Mouse (Mus musculus) kidney, embryonic 15.5 days (tissue): ENCODE data around the gene Sacs. TPM values are rescaled to one million over a fixed set of nuclear protein-coding genes. Genes with fewer than 3 reads are reported as not detected.

Experiments
- ATAC-seq: fragments of 200-750 bp; cut with Nextera tagmentation; replicated peaks from 2 replicates; pipeline ENCODE4 v1.8.0; 2017; ENCODE audit warnings: moderate TSS enrichment; ENCODE audit not compliant: low FRiP score
- H3K27ac ChIP-seq: fragments of 300-500 bp; sonication (generic); 2 replicates; pipeline ENCODE4 v1.5.1; 2015; ENCODE audit warnings: mild to moderate bottlenecking, inconsistent platforms
- H3K27me3 ChIP-seq: fragments of 300-500 bp; sonication (generic); 2 replicates; pipeline ENCODE4 v1.6.1; 2015; ENCODE audit warnings: inconsistent platforms
- H3K36me3 ChIP-seq: fragments of 300-500 bp; sonication (generic); 2 replicates; pipeline ENCODE4 v1.6.1; 2015; ENCODE audit warnings: inconsistent platforms
- H3K4me1 ChIP-seq: fragments of 300-500 bp; sonication (generic); 2 replicates; pipeline ENCODE4 v1.6.1; 2015; ENCODE audit warnings: inconsistent platforms
- H3K4me2 ChIP-seq: fragments of 300-500 bp; sonication (generic); 2 replicates; pipeline ENCODE4 v1.6.1; 2015; ENCODE audit warnings: moderate library complexity, mild to moderate bottlenecking, inconsistent platforms
- H3K4me3 ChIP-seq: fragments of 300-500 bp; sonication (generic); replicated peaks from 2 replicates; pipeline ENCODE4 v1.5.1; 2015; ENCODE audit warnings: mild to moderate bottlenecking, inconsistent platforms
- H3K9ac ChIP-seq: fragments of 300-500 bp; sonication (generic); 2 replicates; pipeline ENCODE4 v1.6.1; 2015; ENCODE audit warnings: mild to moderate bottlenecking, inconsistent platforms
- H3K9me3 ChIP-seq: fragments of 300-500 bp; sonication (generic); replicated peaks from 2 replicates; pipeline ENCODE4 v1.6.1; 2016; ENCODE audit warnings: inconsistent platforms
- WGBS: fragments of 180-500 bp; shearing (Covaris S2); methylation state at CpG from one replicate; pipeline ENCODE4 v1.1.7; 2015; ENCODE audit warnings: mixed read lengths; 5-methylcytosine and 5-hydroxymethylcytosine counted together
- polyA plus RNA-seq: library from polyadenylated mRNA; unstranded; fragments of >200 nt; fragmentation: Nextera tagmentation; extraction: Ambion mirVana; gene quantifications from 2 replicates; pipeline ENCODE4 v1.2.1, GENCODE M21; 2015

Gene Sacs
- polyA plus RNA-seq, 1 experiment from 2014 or later = 1.9 TPM

DNA sequence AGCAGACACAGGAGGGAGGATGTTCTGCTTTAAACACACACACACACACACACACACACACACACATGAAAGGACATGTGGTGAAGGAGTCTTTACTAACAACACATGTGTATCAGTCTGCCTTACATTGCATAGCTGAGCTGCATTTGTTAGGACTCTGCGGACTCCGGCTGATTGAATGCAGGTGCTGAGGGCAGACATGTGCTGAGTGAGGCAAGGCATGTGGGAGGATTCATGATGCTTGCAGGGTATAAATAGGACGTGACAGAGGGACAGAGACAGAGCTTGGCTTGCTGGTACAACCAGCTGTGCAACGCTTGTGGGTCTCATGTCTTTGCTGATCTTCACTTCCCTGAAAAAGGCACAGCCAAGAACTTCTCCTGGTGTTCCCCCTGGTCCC, 85.5 kb downstream of the Sacs start:
- H3K9ac ChIP-seq = no peak overlapping the region
- H3K4me1 ChIP-seq = no peaks in the 10 kb centered on the region
- H3K27ac ChIP-seq = no peak overlapping the region
- no peak overlapping the region for H3K4me3 ChIP-seq
- H3K9me3 ChIP-seq = no peaks in the 10 kb centered on the region
- H3K4me2 ChIP-seq = no peak overlapping the region
- 60% methylated on average over 4 of the region's 4 CpGs for WGBS
- H3K27me3 ChIP-seq = no peaks in the 10 kb centered on the region
- no peaks in the 10 kb centered on the region for H3K36me3 ChIP-seq
- ATAC-seq = no peak

DNA sequence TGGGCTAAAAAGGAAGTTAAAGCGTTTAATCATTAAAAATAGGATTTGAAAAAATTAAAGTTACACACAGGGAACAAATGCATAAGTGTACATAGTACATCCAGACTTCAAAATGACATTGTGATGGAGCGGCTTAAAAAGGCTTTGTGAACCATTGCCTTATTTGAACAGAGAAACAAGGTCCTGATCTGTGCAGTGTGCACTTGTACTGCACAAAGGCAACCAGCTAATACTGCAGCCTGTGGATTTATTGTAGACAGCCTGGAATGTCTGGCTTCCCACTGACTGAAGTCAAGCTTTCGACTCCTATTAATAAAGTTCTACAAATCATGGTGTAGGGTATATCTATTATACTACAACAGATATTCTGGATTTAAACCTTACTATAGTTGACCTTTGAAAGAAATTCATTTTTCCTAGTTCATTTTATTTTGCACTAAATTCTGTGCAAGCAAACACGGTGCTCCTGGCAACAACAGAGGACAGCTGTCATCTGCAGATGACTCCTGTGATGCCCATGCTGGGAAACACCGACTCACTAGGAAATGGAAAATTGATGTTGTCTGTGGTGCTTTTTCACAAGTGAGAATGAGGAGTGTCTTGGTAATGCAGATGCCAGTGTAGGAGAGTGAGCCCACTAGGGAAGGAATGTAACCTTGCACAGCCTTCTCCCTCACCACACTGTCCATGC, 86.3 kb downstream of the Sacs start:
- no peaks in the 10 kb centered on the region for H3K27me3 ChIP-seq
- 82% methylated on average over 5 of the region's 5 CpGs for WGBS
- no peaks in the 10 kb centered on the region for H3K36me3 ChIP-seq
- no peak overlapping the region for H3K9ac ChIP-seq
- no peaks in the 10 kb centered on the region for H3K4me1 ChIP-seq
- no peak overlapping the region for H3K4me2 ChIP-seq
- no peak for ATAC-seq
- H3K27ac ChIP-seq = no peak overlapping the region
- H3K9me3 ChIP-seq = no peaks in the 10 kb centered on the region
- H3K4me3 ChIP-seq = no peak overlapping the region

- WGBS = 82% methylated on average over 1 of the region's 1 CpGs
- no peak for ATAC-seq
- no peaks in the 10 kb centered on the region for H3K4me1 ChIP-seq
- no peak overlapping the region for H3K9ac ChIP-seq
- no peak overlapping the region for H3K27ac ChIP-seq
- H3K4me3 ChIP-seq = no peak overlapping the region
- no peaks in the 10 kb centered on the region for H3K36me3 ChIP-seq
- H3K4me2 ChIP-seq = no peak overlapping the region
- H3K9me3 ChIP-seq = no peaks in the 10 kb centered on the region
- no peaks in the 10 kb centered on the region for H3K27me3 ChIP-seq
These were observed 87.9 kb downstream of the Sacs start for GRCm38 (mm10) chr14:61226151-61226550.

DNA sequence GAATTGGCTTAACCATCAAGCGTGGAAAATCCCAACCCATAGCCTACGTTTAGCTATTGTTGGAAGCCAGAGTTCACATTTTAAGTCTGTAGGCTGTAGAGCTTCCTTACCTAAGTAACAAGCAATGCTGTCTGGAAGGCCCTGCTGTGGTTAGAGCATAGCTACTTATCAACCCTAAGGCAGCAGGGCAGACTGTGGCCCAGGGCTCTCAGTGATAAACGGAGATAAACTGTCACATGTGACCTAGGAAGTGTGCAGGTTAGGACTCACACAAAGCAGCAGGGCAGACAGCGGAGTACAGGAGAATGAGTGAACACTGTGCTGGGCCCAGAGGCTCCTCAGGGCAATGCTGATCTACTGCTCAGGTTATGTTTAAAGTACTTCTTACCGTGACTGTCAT, 91.5 kb downstream of the Sacs start:
- no peaks in the 10 kb centered on the region for H3K4me1 ChIP-seq
- no peak overlapping the region for H3K9ac ChIP-seq
- ATAC-seq = no peak
- H3K27ac ChIP-seq = no peak overlapping the region
- H3K27me3 ChIP-seq = no peaks in the 10 kb centered on the region
- no peak overlapping the region for H3K4me2 ChIP-seq
- WGBS = 79% methylated on average over 5 of the region's 5 CpGs
- no peak overlapping the region for H3K4me3 ChIP-seq
- no peaks in the 10 kb centered on the region for H3K9me3 ChIP-seq
- H3K36me3 ChIP-seq = no peaks in the 10 kb centered on the region

DNA sequence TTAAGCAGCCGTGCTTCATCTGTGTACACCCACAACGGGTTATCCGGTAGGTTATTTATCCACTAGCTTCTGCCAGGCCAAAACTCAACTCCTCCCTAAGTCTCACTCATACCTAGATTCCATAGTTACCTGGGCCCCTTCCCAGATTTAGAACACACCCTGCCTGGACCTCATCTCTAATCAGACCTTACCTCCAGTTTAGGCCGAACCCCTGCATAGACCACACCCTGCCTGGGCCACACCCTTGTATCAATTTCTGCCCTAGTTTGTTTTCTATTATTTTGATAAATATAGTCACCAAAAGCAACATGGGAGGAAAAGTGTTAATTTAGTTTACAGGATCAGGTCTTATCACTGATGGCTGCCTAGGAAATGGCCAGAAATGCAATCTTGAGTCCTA, 91.9 kb downstream of the Sacs start:
- Histone ChIP-seq H3K27me3 (no peaks in the 10 kb centered on the region), H3K9me3 (no peaks in the 10 kb centered on the region), H3K9ac (no peak overlapping the region), H3K4me1 (no peaks in the 10 kb centered on the region), H3K27ac (no peak overlapping the region), H3K4me3 (no peak overlapping the region), H3K36me3 (no peaks in the 10 kb centered on the region), H3K4me2 (no peak overlapping the region)
- 92% methylated on average over 4 of the region's 4 CpGs for WGBS
- no peak for ATAC-seq

- Histone ChIP-seq H3K36me3 (no peaks in the 10 kb centered on the region), H3K9me3 (no peaks in the 10 kb centered on the region), H3K27me3 (no peaks in the 10 kb centered on the region), H3K4me3 (no peak overlapping the region), H3K4me1 (no peaks in the 10 kb centered on the region), H3K27ac (no peak overlapping the region), H3K4me2 (no peak overlapping the region), H3K9ac (no peak overlapping the region)
- no peak for ATAC-seq
- 90% methylated on average over 13 of the region's 13 CpGs for WGBS
These were observed 93.8 kb downstream of the Sacs start for GRCm38 (mm10) chr14:61232016-61232568.

GRCm38 (mm10) chr14:61235846-61236474, 97.7 kb downstream of the Sacs start:
- no peak overlapping the region for H3K27ac ChIP-seq

DNA sequence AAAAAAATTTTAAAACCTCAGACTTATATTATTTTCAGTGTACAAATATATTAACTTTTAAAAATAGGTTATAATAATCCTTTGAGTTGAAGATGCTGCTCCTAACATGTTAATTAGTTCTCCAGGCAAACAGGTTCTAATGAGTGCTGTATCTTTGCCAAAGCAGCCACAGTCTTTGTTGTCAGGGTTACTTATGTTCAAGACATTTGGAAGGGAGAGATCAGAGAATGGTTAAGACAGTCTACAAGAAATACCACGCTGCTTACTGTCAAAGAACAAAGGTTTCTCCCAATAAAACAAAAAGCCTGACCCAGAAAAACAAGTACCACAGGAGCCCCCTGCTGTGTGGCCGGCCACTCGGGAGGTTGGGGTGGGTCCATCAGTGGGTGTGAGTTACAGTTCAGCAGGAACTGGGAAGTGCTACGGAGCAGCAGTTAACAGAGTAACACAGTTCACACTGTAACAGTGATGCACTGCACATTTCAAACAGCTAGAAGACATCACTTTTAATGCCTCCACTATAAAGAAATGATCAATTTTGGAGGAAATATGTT, 98.9 kb downstream of the Sacs start:
- Histone ChIP-seq H3K4me3 (no peak overlapping the region), H3K4me1 (no peaks in the 10 kb centered on the region), H3K9ac (no peak overlapping the region), H3K4me2 (no peak overlapping the region), H3K27ac (no peak overlapping the region), H3K36me3 (no peaks in the 10 kb centered on the region), H3K9me3 (no peaks in the 10 kb centered on the region), H3K27me3 (no peaks in the 10 kb centered on the region)
- WGBS = 20% methylated on average over 4 of the region's 4 CpGs
- no peak for ATAC-seq

More at GRCm38 (mm10) chr14:61235846-61236474, 97.7 kb downstream of the Sacs start:
- Histone ChIP-seq H3K36me3 (no peaks in the 10 kb centered on the region), H3K27me3 (no peaks in the 10 kb centered on the region), H3K4me1 (no peaks in the 10 kb centered on the region), H3K9ac (no peak overlapping the region), H3K9me3 (no peaks in the 10 kb centered on the region), H3K4me3 (no peak overlapping the region), H3K4me2 (no peak overlapping the region)
- 64% methylated on average over 5 of the region's 5 CpGs for WGBS
- ATAC-seq = no peak

- Histone ChIP-seq H3K4me2 (no peak overlapping the region), H3K9ac (no peak overlapping the region), H3K4me1 (no peaks in the 10 kb centered on the region), H3K4me3 (no peak overlapping the region), H3K27ac (no peak overlapping the region), H3K9me3 (no peaks in the 10 kb centered on the region), H3K27me3 (no peaks in the 10 kb centered on the region), H3K36me3 (no peaks in the 10 kb centered on the region)
- ATAC-seq = no peak
- 48% methylated on average over 9 of the region's 9 CpGs for WGBS
These were observed 100.5 kb downstream of the Sacs start for GRCm38 (mm10) chr14:61238751-61239150.

DNA sequence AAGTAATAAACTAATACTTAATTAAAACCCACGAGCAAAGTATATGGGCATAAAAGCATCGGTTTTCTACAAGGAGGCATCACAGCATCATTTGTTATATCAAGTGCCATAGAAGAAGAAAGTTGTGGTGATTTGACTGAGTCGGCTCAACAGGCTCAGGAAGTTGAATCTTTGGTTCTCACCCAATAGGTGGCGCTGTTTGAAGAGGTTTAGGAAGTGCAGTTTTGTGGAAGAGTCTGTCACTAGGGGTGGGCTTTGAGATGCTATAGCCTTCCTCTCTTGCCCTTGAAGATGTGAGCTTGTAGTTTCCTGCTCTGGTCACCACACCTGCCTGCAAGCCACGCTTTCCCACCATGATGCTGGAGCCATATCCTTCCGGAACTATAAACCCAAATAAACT, 104.4 kb downstream of the Sacs start:
- H3K27ac ChIP-seq = no peak overlapping the region
- no peak overlapping the region for H3K4me3 ChIP-seq
- no peaks in the 10 kb centered on the region for H3K9me3 ChIP-seq
- no peak overlapping the region for H3K9ac ChIP-seq
- H3K27me3 ChIP-seq = no peaks in the 10 kb centered on the region
- H3K4me1 ChIP-seq = no peaks in the 10 kb centered on the region
- 45% methylated on average over 6 of the region's 6 CpGs for WGBS
- no peak for ATAC-seq
- no peaks in the 10 kb centered on the region for H3K36me3 ChIP-seq
- no peak overlapping the region for H3K4me2 ChIP-seq

DNA sequence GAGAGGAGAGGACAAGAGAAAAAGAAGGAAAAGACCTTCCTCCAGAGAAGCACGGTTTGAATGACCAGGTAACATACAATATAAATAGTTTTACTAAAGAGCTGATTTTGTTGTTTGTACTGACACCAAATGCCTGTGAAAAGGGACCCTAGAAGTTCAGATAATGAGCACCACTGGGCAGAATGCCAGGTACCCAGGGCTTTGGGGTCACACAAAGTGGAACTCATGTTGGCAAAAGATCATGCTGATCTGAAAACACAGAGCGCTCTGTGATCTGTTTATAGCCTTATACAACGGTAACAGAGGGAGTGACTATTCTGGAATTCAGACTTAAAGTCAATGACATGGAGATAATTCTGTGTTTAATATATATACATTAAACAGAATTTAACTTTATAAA, 108.2 kb downstream of the Sacs start:
- 84% methylated on average over 3 of the region's 3 CpGs for WGBS
- peaks cover 6% of the 10 kb centered on the region for H3K9me3 ChIP-seq
- H3K27ac ChIP-seq = no peak overlapping the region
- no peak overlapping the region for H3K4me3 ChIP-seq
- no peaks in the 10 kb centered on the region for H3K36me3 ChIP-seq
- no peak overlapping the region for H3K4me2 ChIP-seq
- ATAC-seq = no peak
- H3K4me1 ChIP-seq = no peaks in the 10 kb centered on the region
- no peaks in the 10 kb centered on the region for H3K27me3 ChIP-seq
- no peak overlapping the region for H3K9ac ChIP-seq

DNA sequence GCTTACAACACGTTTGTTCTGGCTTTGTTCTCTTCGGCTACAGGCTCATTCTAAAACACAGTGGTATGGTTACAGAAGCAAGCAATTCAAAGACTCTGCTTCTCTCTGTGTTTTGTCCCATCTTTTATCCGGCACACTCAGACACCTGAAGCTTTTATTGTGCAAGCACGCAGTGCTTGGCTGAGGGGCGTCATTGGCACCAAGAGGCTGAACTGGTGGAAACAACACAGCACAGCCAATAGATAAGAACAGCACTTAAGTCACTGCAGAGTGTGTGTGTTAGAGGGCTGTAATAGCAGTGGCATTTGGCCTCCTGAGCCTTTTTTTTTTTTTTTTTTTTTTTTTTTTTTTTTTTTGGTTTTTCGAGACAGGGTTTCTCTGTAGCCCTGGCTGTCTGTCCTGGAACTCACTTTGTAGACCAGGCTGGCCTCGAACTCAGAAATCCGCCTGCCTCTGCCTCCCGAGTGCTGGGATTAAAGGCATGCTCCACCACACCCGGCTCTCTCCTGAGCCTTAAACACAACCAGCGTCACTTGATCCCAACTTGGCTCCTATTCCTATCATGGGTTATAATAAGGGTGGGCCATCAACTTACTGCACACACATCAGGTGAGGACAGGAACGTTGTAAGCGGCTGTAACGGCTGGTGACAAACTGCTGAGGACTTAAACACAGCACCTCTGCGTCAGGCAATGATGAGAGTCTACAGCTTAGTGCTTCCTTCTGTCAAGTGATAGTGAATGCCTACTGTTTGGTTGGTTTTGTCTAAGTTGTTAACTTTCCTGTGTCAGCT, 114.5 kb downstream of the Sacs start:
- H3K4me2 ChIP-seq = no peak overlapping the region
- H3K9me3 ChIP-seq = peaks cover 5% of the 10 kb centered on the region
- H3K4me1 ChIP-seq = no peaks in the 10 kb centered on the region
- WGBS = 72% methylated on average over 15 of the region's 15 CpGs
- no peak for ATAC-seq
- no peaks in the 10 kb centered on the region for H3K27me3 ChIP-seq
- no peaks in the 10 kb centered on the region for H3K36me3 ChIP-seq
- H3K27ac ChIP-seq = no peak overlapping the region
- H3K9ac ChIP-seq = no peak overlapping the region
- no peak overlapping the region for H3K4me3 ChIP-seq
